In genomic region chr6:23876363-23876762, GRCm38 (mm10) we compare ENCODE assay signal across 22 mouse cellular contexts. TPM values are rescaled to one million over a fixed set of nuclear protein-coding genes. Genes with fewer than 3 reads are reported as not detected.
A peak's percentile ranks its signal among the peaks of the same experiment; 100 is the strongest.
DNase-seq lines count a peak whose midpoint lies in the region; ATAC-seq and TF ChIP-seq lines count a peak whose summit lies in the region.
"Had no signal": no experiment of that assay in that cellular context is flagged by ENCODE, and none has a peak within 500 bp of the region (broad histone marks: within the 10 kb centered on the region; RNA-seq: fewer than 3 reads in every experiment).

No protein-coding gene starts in this region.

- H3K4me2 ChIP-seq in hindbrain, postnatal 0 days (ENCODE audit: low read depth, low read length): peak overlapping the region; percentile 28; the same call in 1 of the 2 replicates
- H3K4me2 ChIP-seq in forebrain, embryonic 12.5 days: no peak overlapping the region
- H3K4me2 ChIP-seq in forebrain, embryonic 15.5 days (replicated peaks): no peak overlapping the region
- 0 out of 2 replicates have a peak overlapping the region, but pooled peaks have one; percentile 23 for H3K4me2 ChIP-seq in neural tube, embryonic 15.5 days
- H3K4me2 ChIP-seq: heart, embryonic 12.5 days; heart, embryonic 15.5 days; hindbrain, embryonic 14.5 days had no signal

- H3K9ac ChIP-seq in hindbrain, postnatal 0 days (replicated peaks; ENCODE audit: low read length): no peak overlapping the region
- H3K9ac ChIP-seq in forebrain, embryonic 12.5 days: no peak overlapping the region
- no peak overlapping the region for H3K9ac ChIP-seq in forebrain, embryonic 15.5 days (replicated peaks)
- H3K9ac ChIP-seq in neural tube, embryonic 15.5 days (replicated peaks): no peak overlapping the region
- H3K9ac ChIP-seq: heart, embryonic 12.5 days; heart, embryonic 15.5 days; hindbrain, embryonic 14.5 days had no signal

- no peaks in the 10 kb centered on the region for H3K4me1 ChIP-seq in hindbrain, postnatal 0 days (ENCODE audit: insufficient read depth, low read length)
- H3K4me1 ChIP-seq in hindbrain, embryonic 10.5 days (replicated peaks): no peaks in the 10 kb centered on the region
- H3K4me1 ChIP-seq in forebrain, embryonic 12.5 days: peaks cover 9% of the 10 kb centered on the region; the same call in 1 of the 2 replicates
- peaks cover 9% of the 10 kb centered on the region; the same call in 1 of the 2 replicates for H3K4me1 ChIP-seq in forebrain, embryonic 15.5 days
- no peaks in the 10 kb centered on the region for H3K4me1 ChIP-seq in neural tube, embryonic 15.5 days
- H3K4me1 ChIP-seq: heart, embryonic 12.5 days; heart, embryonic 15.5 days had no signal

- H3K4me3 ChIP-seq in hindbrain, postnatal 0 days (ENCODE audit: low read length): no peak overlapping the region
- H3K4me3 ChIP-seq in hindbrain, embryonic 10.5 days: no peak overlapping the region
- H3K4me3 ChIP-seq in forebrain, embryonic 12.5 days (replicated peaks): no peak overlapping the region
- H3K4me3 ChIP-seq in forebrain, embryonic 15.5 days: no peak overlapping the region
- H3K4me3 ChIP-seq in neural tube, embryonic 15.5 days (replicated peaks): no peak overlapping the region
- H3K4me3 ChIP-seq: heart, embryonic 12.5 days; heart, embryonic 15.5 days had no signal

- DNase-seq in hindbrain, postnatal 0 days (ENCODE audit: low spot score): no peak
- no peak for DNase-seq in hindbrain, embryonic 10.5 days (ENCODE audit: low spot score)
- DNase-seq in kidney, adult 8-10 months: no peak
- no peak for DNase-seq in lung, postnatal 25 days (ENCODE audit: low spot score)
- DNase-seq: adrenal gland, adult 8-10 months; adrenal gland, postnatal 25 days; cerebellum, adult 18-20 months; cerebellum, adult 9-10 months; gastrocnemius, postnatal 25 days; heart, adult 18-20 months; heart, postnatal 10 days; heart, postnatal 36 days had no signal

- no peaks in the 10 kb centered on the region for H3K27me3 ChIP-seq in hindbrain, postnatal 0 days (ENCODE audit: insufficient read depth, low read length)
- no peaks in the 10 kb centered on the region for H3K27me3 ChIP-seq in hindbrain, embryonic 10.5 days (ENCODE audit: insufficient read depth, poor library complexity, severe bottlenecking)
- H3K27me3 ChIP-seq in forebrain, embryonic 12.5 days: peaks cover 20% of the 10 kb centered on the region
- H3K27me3 ChIP-seq in forebrain, embryonic 15.5 days: no peaks in the 10 kb centered on the region
- no peaks in the 10 kb centered on the region for H3K27me3 ChIP-seq in neural tube, embryonic 15.5 days (replicated peaks)
- H3K27me3 ChIP-seq: heart, embryonic 12.5 days; heart, embryonic 15.5 days had no signal

- no peaks in the 10 kb centered on the region for H3K36me3 ChIP-seq in hindbrain, postnatal 0 days (ENCODE audit: insufficient read depth, low read length)
- H3K36me3 ChIP-seq in hindbrain, embryonic 10.5 days: no peaks in the 10 kb centered on the region
- H3K36me3 ChIP-seq in forebrain, embryonic 12.5 days (replicated peaks): no peaks in the 10 kb centered on the region
- no peaks in the 10 kb centered on the region for H3K36me3 ChIP-seq in forebrain, embryonic 15.5 days
- H3K36me3 ChIP-seq in neural tube, embryonic 15.5 days: no peaks in the 10 kb centered on the region
- H3K36me3 ChIP-seq: heart, embryonic 12.5 days; heart, embryonic 15.5 days had no signal

- H3K9me3 ChIP-seq in hindbrain, postnatal 0 days (ENCODE audit: low read length): no peaks in the 10 kb centered on the region
- H3K9me3 ChIP-seq in hindbrain, embryonic 10.5 days: no peaks in the 10 kb centered on the region
- no peaks in the 10 kb centered on the region for H3K9me3 ChIP-seq in forebrain, embryonic 12.5 days
- H3K9me3 ChIP-seq in forebrain, embryonic 15.5 days: no peaks in the 10 kb centered on the region
- H3K9me3 ChIP-seq in neural tube, embryonic 15.5 days (replicated peaks): no peaks in the 10 kb centered on the region
- H3K9me3 ChIP-seq: heart, embryonic 12.5 days; heart, embryonic 15.5 days had no signal

- H3K27ac ChIP-seq in hindbrain, postnatal 0 days: no peak overlapping the region
- H3K27ac ChIP-seq in hindbrain, embryonic 10.5 days: no peak overlapping the region
- no peak overlapping the region for H3K27ac ChIP-seq in forebrain, embryonic 12.5 days
- peak overlapping the region; percentile 25; the same call in 1 of the 2 replicates for H3K27ac ChIP-seq in forebrain, embryonic 15.5 days (replicated peaks)
- peak overlapping the region; percentile 33; the same call in 1 of the 2 replicates for H3K27ac ChIP-seq in neural tube, embryonic 15.5 days (replicated peaks)
- H3K27ac ChIP-seq: heart, embryonic 15.5 days; hindbrain, embryonic 14.5 days had no signal

- no peak for TF ChIP-seq CTCF in hindbrain, postnatal 0 days (IDR thresholded peaks at IDR 0.05; ENCODE audit: low read depth)

- 51% methylated on average over 4 of the region's 4 CpGs for WGBS in hindbrain, postnatal 0 days
- WGBS in hindbrain, embryonic 10.5 days: 72% methylated on average over 4 of the region's 4 CpGs
- 11% methylated on average over 4 of the region's 4 CpGs for WGBS in forebrain, embryonic 12.5 days
- WGBS in forebrain, embryonic 15.5 days: 9% methylated on average over 4 of the region's 4 CpGs
- WGBS in neural tube, embryonic 15.5 days: 52% methylated on average over 4 of the region's 4 CpGs

- ATAC-seq in hindbrain, postnatal 0 days: no peak
- peak; percentile 59; the same call in 1 of the 2 replicates for ATAC-seq in forebrain, embryonic 12.5 days (ENCODE audit: low FRiP score)
- ATAC-seq in forebrain, embryonic 15.5 days (replicated peaks): peak; percentile 47; the same call in 1 of the 2 replicates
- peak; percentile 24; the same call in 1 of the 2 replicates for ATAC-seq in neural tube, embryonic 15.5 days (ENCODE audit: low FRiP score)
- ATAC-seq: CD4-positive, CD25-positive, alpha-beta regulatory T cell, adult 4 months; intestine, postnatal 0 days had no signal

RNA-seq across cellular contexts. Expression of gene Cadps2, which starts 37.1 kb away (rescaled TPM):
- 57.5 and 58.2 TPM in 2 replicates for total RNA-seq in hindbrain, postnatal 0 days (2014; rRNA removed)
- polyA plus RNA-seq in hindbrain, postnatal 0 days (2015; fragmentation: Nextera tagmentation; extraction: Ambion mirVana): 15.9 and 19.6 TPM in 2 replicates
- polyA plus RNA-seq in hindbrain, embryonic 10.5 days (2016; fragmentation: Nextera tagmentation; extraction: Ambion mirVana): 1.4 and 1.6 TPM in 2 replicates
- polyA plus RNA-seq in forebrain, embryonic 12.5 days (2016; fragmentation: Nextera tagmentation; extraction: Ambion mirVana): 4.0 and 4.2 TPM in 2 replicates
- 4.9 and 6.1 TPM in 2 replicates for polyA plus RNA-seq in forebrain, embryonic 15.5 days (2015; fragmentation: Nextera tagmentation; extraction: Ambion mirVana)
- 9.5 and 10.7 TPM in 2 replicates for polyA plus RNA-seq in neural tube, embryonic 15.5 days (2015; fragmentation: Nextera tagmentation; extraction: Ambion mirVana)
- total RNA-seq: MEL had no signal
- polyA plus RNA-seq: C2C12; CD4-positive, CD25-positive, alpha-beta regulatory T cell, adult 4 months had no signal

Comparison
In these comparisons a context has a peak if more than half of its experiments do, and no peak if none do; other contexts are left out.
1. H3K27ac ChIP-seq: peak in forebrain, embryonic 15.5 days (single experiment) and neural tube, embryonic 15.5 days (single experiment); none in hindbrain, postnatal 0 days (single experiment), hindbrain, embryonic 10.5 days (single experiment) and forebrain, embryonic 12.5 days (single experiment).
2. H3K4me2 ChIP-seq: peak in hindbrain, postnatal 0 days (single experiment) and neural tube, embryonic 15.5 days (single experiment); none in forebrain, embryonic 12.5 days (single experiment) and forebrain, embryonic 15.5 days (single experiment).